Mouse (Mus musculus) frontal cortex, postnatal 25 days (tissue): ENCODE measurements at regions not wholly inside any gene's neighbourhood (a gene's known extent, or its start where the extent isn't known, plus 50 kb on each side); places are given as distances from the start of the nearest gene placed in this dataset.
"Not testable (repeated sequence)": the region's sequence is repeated elsewhere in the genome, so short reads cannot be mapped to it uniquely, and the experiment has no call there.

Experiments
- DNase-seq, 2 experiments: peaks; one replicate each; pipeline ENCODE4 v3.0.0; 2022; ENCODE audit warnings: low spot score in 2 of 2

GRCm38 (mm10) chr1:189584831-189585230 is 103.1 kb downstream of the Cenpf start:
- no peak for DNase-seq

- DNase-seq, result no peak
Observed at GRCm38 (mm10) chr1:189581427-189581826, 106.5 kb downstream of the Cenpf start.

- DNase-seq, result peak in 1 of 2 experiments; percentile 26
Observed at GRCm38 (mm10) chr1:189579358-189579757, 108.5 kb downstream of the Cenpf start.

DNA sequence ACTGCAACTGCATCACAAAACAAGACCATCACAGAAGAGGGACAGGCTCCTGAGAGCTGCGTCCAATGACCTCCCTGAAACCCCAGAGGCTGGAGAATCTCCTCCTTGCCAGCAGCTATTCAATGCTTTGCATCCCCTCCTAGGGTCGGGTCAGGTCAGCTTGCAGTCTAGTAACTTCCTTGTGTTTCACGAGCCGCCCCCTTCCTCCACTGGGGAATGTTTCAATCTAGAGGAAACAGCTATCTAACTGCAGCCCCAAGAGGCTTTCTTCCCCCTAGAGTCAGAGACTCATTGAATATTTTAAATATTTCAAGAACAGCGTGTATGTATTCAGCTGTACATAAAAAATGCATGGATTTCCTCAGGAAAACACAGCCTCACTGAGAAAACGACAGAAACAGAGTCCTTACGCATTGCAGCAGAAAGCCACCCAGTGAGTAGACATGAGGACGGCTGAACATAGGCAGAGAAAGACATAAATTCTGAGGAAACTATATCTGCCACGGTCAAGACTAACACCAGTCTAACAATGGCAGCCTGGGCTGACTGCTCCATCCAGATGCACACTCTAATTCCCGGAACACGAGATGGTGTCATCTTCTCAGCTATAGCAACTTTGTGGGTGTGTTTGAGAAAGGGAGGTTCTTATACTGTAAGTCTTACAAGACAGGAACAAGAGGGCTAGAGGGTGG is 111.4 kb downstream of the Cenpf start:
- DNase-seq, result no peak

GRCm38 (mm10) chr1:189575525-189576240 is 112.2 kb downstream of the Cenpf start:
- no peak for DNase-seq

GRCm38 (mm10) chr1:189566491-189566890 is 121.4 kb downstream of the Cenpf start:
- no peak for DNase-seq

- DNase-seq, result no peak
Observed at GRCm38 (mm10) chr1:189561831-189562230, 126.1 kb downstream of the Cenpf start.

- DNase-seq, result no peak
Observed at GRCm38 (mm10) chr1:189560576-189560975, 127.3 kb downstream of the Cenpf start.

- no peak for DNase-seq
Observed at GRCm38 (mm10) chr1:189550851-189551250, 137.0 kb downstream of the Cenpf start.

DNA sequence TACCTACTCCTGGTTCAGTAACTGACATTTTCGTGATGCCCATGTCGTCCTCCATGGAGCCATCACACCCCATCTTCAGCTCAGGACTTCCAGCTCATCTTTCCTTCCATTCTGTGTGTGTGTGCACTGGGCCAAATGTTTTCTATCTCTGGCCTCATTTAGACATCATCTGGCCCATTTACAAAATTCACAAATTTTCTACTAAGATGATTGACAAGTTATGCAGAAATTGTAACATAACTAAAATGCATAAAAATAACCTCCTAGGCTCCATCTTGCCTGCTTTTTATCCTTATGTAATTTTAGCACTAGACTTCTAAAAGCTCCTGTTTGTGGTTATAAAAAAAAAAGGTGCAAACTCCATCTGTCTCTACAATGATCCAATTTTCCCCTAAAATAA is 130.8 kb upstream of the Kcnk2 start:
- no peak for DNase-seq

- DNase-seq, result no peak
Observed at GRCm38 (mm10) chr1:189526329-189526728, 124.3 kb upstream of the Kcnk2 start.

GRCm38 (mm10) chr1:189515476-189515875 is 113.4 kb upstream of the Kcnk2 start:
- no peak for DNase-seq

DNA sequence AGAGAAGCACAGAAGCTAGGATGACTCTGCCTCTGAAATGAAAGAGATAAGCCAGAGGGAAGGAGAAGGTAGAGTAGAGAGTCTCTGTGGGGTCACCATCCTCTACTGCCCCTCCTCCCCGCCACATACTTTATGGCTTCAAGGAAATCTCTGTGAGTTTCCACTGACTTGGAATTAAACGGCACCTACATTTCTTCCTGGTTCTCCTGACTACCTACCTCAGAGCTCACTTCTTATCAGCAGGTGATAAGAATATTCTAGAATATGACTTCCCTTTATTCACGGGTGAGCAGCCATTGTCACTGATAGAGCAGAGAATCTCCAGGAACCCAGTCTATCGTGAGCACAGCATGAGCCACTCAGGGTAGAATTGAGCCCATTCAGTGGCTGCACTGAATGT is 111.3 kb upstream of the Kcnk2 start:
- DNase-seq, result no peak

- not testable (repeated sequence) for DNase-seq
Observed at GRCm38 (mm10) chr1:189507301-189507700, 105.2 kb upstream of the Kcnk2 start.

DNA sequence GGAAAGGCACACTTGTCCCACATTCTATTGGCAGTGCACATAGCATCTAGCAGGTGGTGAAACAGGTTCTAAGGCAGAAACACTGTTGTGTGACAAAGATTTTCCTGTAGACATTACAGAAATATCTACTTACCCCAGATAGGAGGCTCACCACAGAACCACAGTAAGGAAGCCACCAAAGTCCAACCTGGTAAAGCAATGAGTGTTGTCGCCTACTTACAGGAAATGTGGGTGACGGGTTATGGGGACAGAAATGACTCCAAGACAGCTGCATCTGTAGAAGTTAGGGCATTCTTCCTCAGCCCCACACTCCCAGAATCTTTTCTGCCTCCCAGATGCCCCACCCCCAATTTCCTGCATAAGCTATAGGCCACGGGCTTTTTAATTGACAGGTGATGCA is 97.6 kb upstream of the Kcnk2 start:
- DNase-seq, result no peak

DNA sequence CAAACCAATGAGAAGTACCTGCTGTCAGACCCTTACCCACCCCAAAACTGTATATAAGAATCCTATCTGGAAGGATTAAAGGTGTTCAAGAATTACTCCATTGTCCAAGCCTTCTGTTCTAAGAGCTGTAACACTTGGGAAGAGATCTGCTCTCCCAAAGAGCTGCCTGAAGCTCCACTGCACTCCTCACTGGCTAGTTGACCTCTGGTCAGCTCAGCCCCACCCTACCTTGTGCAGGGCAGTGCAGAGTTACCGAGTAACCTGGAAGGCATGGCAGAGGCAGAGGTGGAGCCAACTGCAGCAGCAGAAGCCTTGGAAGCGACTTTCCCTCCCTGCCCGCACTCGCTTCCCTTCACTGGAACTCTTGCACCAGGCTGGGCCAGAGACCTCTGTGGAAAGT is 97.1 kb upstream of the Kcnk2 start:
- no peak for DNase-seq

GRCm38 (mm10) chr1:189497031-189497430 is 95.0 kb upstream of the Kcnk2 start:
- DNase-seq, result no peak

DNA sequence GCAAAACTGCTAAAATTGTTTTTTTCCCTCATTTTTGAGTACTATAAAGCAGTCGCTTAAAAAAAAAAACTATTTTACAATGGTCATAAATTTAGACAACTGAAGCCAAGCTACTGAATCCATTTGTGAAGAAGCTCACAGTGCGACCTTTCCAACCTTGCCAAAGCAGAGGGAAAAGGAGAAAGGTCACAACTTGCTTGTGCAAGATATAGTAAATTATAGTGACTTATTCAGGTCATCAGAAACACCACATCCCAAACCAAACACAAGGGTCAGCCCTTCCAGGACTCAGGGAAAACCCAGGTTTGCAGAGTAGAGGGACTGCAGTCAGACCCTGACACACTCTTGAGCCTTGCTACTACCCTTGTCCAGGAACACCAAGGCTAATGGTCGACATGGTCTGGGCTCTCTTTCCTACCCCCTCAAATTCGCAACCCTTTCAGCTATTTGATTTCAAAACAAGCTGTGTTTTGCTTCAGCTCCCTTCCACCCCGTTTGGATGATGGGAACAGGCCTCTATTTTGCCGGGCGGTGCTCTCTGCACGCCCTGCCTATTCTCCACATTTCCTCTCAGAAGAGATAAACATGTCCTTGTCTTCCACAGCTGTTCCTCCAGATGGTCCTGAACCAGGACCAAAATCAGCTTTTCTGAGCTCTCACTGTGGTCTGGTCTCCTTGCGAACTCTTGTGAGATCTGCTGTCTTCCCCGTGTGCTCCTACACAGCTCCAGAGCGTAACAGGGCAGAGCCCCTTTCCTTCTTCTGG is 93.5 kb upstream of the Kcnk2 start:
- DNase-seq, result no peak

GRCm38 (mm10) chr1:189494896-189495295 is 92.8 kb upstream of the Kcnk2 start:
- no peak for DNase-seq

- no peak for DNase-seq
Observed at GRCm38 (mm10) chr1:189485336-189485735, 83.3 kb upstream of the Kcnk2 start.

- DNase-seq, result no peak
Observed at GRCm38 (mm10) chr1:189483331-189483730, 81.3 kb upstream of the Kcnk2 start.

GRCm38 (mm10) chr1:189478051-189478450 is 76.0 kb upstream of the Kcnk2 start:
- no peak for DNase-seq

GRCm38 (mm10) chr1:189476796-189477195 is 74.7 kb upstream of the Kcnk2 start:
- no peak for DNase-seq
